Mouse (Mus musculus) heart, adult 9 months (tissue): Measurements from ENCODE around the gene Serinc5.
A peak's percentile ranks its signal among the peaks of the same experiment; 100 is the strongest.

Source experiments
- DNase-seq, 2 experiments: peaks; one replicate each; pipeline ENCODE4 v3.0.0; 2022; ENCODE audit warnings: low spot score in 2 of 2

Serinc5 gene

GRCm38 (mm10) chr13:92742886-92743285 is 132.0 kb downstream of the Serinc5 start:
- no peak for DNase-seq

GRCm38 (mm10) chr13:92743337-92743736 is 132.4 kb downstream of the Serinc5 start:
- no peak for DNase-seq

- DNase-seq: peak in 1 of 2 experiments; percentile 39
Observed at GRCm38 (mm10) chr13:92750976-92751518, 140.2 kb downstream of the Serinc5 start.

GRCm38 (mm10) chr13:92751726-92752565 is 141.1 kb downstream of the Serinc5 start:
- peak; percentile 67 to 79 for DNase-seq

GRCm38 (mm10) chr13:92753676-92754075 is 142.8 kb downstream of the Serinc5 start:
- DNase-seq: no peak

GRCm38 (mm10) chr13:92755036-92755435 is 144.1 kb downstream of the Serinc5 start:
- DNase-seq: no peak

- DNase-seq: no peak
Observed at GRCm38 (mm10) chr13:92757972-92758585, 147.2 kb downstream of the Serinc5 start.

- peak in 1 of 2 experiments; percentile 21 for DNase-seq
Observed at GRCm38 (mm10) chr13:92759096-92759495, 148.2 kb downstream of the Serinc5 start.

GRCm38 (mm10) chr13:92760519-92760918 is 149.6 kb downstream of the Serinc5 start:
- DNase-seq: no peak
